Mouse (Mus musculus) liver, adult (tissue): ENCODE results near the gene Tpm1.

Source experiments
- GATA4 ChIP-seq: IDR thresholded peaks from 2 replicates; pipeline ENCODE4 v1.6.1; 2014; ENCODE audit warnings: mild to moderate bottlenecking, low read length; ENCODE audit not compliant: insufficient replicate concordance

The Tpm1 gene

GRCm38 (mm10) chr9:67049836-67050235 lies 630 bp upstream of the Tpm1 start:
- no peak for TF ChIP-seq GATA4

- TF ChIP-seq GATA4, result no peak
Observed at GRCm38 (mm10) chr9:67048483-67049085, 622 bp downstream of the Tpm1 start.

DNA sequence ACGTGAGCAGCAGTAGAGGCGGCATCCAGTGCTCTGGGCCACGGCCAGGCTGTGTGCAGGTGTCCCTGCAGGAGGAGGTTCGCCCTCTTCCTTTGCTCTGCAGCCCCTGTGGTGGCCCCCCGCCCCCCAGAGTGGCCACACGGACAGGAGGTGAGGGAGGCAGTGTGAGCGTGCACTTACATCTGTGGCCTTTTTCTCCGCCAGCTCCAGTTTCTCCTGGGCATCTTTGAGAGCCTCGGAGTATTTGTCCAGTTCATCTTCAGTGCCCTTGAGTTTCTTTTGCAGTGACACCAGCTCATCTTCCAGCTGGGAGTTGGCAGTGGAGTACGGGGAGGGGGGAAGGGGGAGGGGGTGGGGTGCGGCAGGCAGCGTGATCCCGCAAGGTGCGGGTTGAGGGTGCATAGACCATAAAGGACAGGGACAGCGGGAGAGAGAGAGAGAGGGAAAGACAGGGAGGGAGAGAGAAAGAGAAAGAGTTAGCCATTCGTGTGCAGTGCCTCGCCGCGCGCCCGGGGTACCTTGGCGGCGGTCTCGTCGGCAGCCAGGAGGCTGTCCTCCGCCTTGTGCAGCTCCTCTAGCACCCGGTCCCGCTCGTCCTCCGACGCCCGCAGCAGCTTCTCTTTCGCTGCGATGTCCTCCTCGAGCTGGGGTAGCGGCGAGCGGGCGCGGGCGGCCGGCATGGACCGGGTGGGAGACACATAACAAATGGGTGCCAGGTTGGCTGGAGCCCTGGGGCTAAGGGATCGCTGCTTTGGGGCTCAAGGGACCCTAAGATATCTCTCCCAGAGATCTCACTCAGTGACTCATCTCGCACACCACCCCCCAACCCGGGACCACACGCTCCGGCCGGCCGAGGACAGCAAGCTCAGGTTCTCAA lies 1.4 kb downstream of the Tpm1 start:
- no peak for TF ChIP-seq GATA4

GRCm38 (mm10) chr9:67046881-67047605 lies 2.2 kb downstream of the Tpm1 start:
- no peak for TF ChIP-seq GATA4

- TF ChIP-seq GATA4, result no peak
Observed at GRCm38 (mm10) chr9:67045966-67046602, 3.1 kb downstream of the Tpm1 start.

DNA sequence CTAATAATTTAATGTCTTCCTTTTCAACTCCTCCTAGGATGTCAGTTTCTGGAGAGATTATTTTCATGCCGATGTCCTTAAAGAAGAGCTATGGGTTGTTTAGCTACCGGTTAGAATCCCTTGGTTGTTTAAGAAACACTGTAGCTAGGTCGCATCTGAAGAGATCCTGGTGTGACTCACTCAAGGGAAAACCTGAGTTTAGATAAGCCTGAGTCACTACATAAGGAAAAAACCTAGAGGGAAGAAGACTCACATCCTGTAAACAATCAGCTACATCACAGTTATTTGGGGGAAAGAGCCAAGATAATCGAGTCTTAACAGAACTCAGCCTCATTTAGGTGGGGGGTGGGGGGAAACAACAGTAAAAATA lies 3.9 kb downstream of the Tpm1 start:
- no peak for TF ChIP-seq GATA4

GRCm38 (mm10) chr9:67044551-67045305 lies 4.5 kb downstream of the Tpm1 start:
- TF ChIP-seq GATA4, result no peak

- TF ChIP-seq GATA4, result peak; percentile 47; the same call in 1 of the 2 replicates
Observed at GRCm38 (mm10) chr9:67043231-67044199, 5.7 kb downstream of the Tpm1 start.

DNA sequence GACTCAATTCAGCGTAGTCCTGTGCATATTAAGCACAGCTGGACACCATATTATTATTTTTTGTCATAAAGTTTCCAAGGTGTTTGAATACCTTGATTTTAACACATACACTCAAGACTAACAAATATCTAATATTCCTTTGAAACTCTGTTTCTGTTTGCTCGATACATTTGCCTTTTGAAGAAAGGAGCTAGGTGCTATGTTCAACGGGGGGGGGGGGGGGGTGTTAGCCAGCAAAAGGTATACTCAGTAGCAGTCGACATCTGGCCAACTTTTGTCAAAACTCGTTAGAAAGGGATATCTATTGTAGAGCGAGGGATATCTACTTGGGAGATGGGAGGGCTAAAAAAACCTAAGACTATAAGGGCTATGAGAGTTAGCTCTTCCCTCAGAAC lies 6.4 kb downstream of the Tpm1 start:
- TF ChIP-seq GATA4, result no peak

- TF ChIP-seq GATA4, result no peak
Observed at GRCm38 (mm10) chr9:67041840-67042812, 7.1 kb downstream of the Tpm1 start.

GRCm38 (mm10) chr9:67040963-67041839 lies 8.0 kb downstream of the Tpm1 start:
- no peak for TF ChIP-seq GATA4
